Mouse (Mus musculus) liver, embryonic 14.5 days (tissue): ENCODE data around the gene Acvr1b. TPM values are rescaled to one million over a fixed set of nuclear protein-coding genes. Genes with fewer than 3 reads are reported as not detected.

ENCODE experiments used
- ATAC-seq: fragments of 200-750 bp; cut with Nextera tagmentation; 2 replicates; pipeline ENCODE4 v1.8.0; 2017; ENCODE audit warnings: moderate number of reproducible peaks, mild to moderate bottlenecking, moderate library complexity; ENCODE audit not compliant: insufficient read depth
- DNase-seq, 3 experiments: peaks; one replicate each; pipeline ENCODE4 v3.0.0-alpha.2; 2012 to 2013; ENCODE audit warnings: low read depth in 3 of 3, low spot score in 3 of 3
- H3K27ac ChIP-seq: fragments of 300-500 bp; sonication (generic); 2 replicates; pipeline ENCODE4 v1.5.1; 2014; ENCODE audit warnings: moderate library complexity, mild to moderate bottlenecking, control low read depth, inconsistent platforms
- H3K27me3 ChIP-seq: fragments of 300-500 bp; sonication (generic); 2 replicates; pipeline ENCODE4 v1.6.1; 2014; ENCODE audit warnings: mild to moderate bottlenecking, low read length, moderate library complexity; ENCODE audit not compliant: control insufficient read depth, insufficient read depth
- H3K36me3 ChIP-seq: fragments of 300-500 bp; sonication (generic); replicated peaks from 2 replicates; pipeline ENCODE4 v1.6.1; 2014; ENCODE audit warnings: low read depth; ENCODE audit not compliant: control insufficient read depth, insufficient read depth
- H3K4me1 ChIP-seq, 2 experiments: fragments of 200-500 bp in 1 of 2; fragments of 300-500 bp in 1 of 2; sonication (generic) in 1 of 2; replicated peaks; 2 replicates each; pipeline ENCODE4 v1.6.1; 2012 to 2014; ENCODE audit warnings: antibody characterized with exemption in 1 of 2, inconsistent platforms in 1 of 2, low read length in 1 of 2; ENCODE audit not compliant: control insufficient read depth in 2 of 2, insufficient read depth in 2 of 2
- H3K4me2 ChIP-seq: fragments of 300-500 bp; sonication (generic); 2 replicates; pipeline ENCODE4 v1.6.1; 2014; ENCODE audit warnings: low read depth, mild to moderate bottlenecking, control low read depth, moderate library complexity
- H3K4me3 ChIP-seq, 2 experiments: fragments of 200-500 bp in 1 of 2; fragments of 300-500 bp in 1 of 2; sonication (generic) in 1 of 2; 2 replicates each; pipeline ENCODE4 v1.5.1; 2012 to 2014; ENCODE audit warnings: low read depth in 2 of 2, low read length in 2 of 2, mild to moderate bottlenecking in 2 of 2, control low read depth in 1 of 2, inconsistent platforms in 1 of 2, moderate library complexity in 1 of 2; ENCODE audit not compliant: insufficient read depth in 1 of 2
- H3K9ac ChIP-seq: fragments of 300-500 bp; sonication (generic); replicated peaks from 2 replicates; pipeline ENCODE4 v1.6.1; 2014; ENCODE audit warnings: mild to moderate bottlenecking, control low read depth, moderate library complexity
- H3K9me3 ChIP-seq: fragments of 300-500 bp; sonication (generic); 2 replicates; pipeline ENCODE4 v1.6.1; 2016; ENCODE audit warnings: low read length, mixed read lengths; ENCODE audit not compliant: control insufficient read depth
- CTCF ChIP-seq: IDR thresholded peaks from 2 replicates; pipeline ENCODE4 v1.5.1; 2016; ENCODE audit warnings: antibody characterized with exemption, low read depth, control low read depth
- EP300 ChIP-seq: IDR thresholded peaks from 2 replicates; pipeline ENCODE4 v1.6.1; 2016; ENCODE audit warnings: antibody characterized with exemption, low read depth
- WGBS: fragments of 180-500 bp; shearing (Covaris S2); extraction: QIAGEN DNeasy Blood & Tissue Kit; methylation state at CpG from one replicate; pipeline ENCODE4 v1.1.7; 2014; ENCODE audit not compliant: insufficient replicate concordance; 5-methylcytosine and 5-hydroxymethylcytosine counted together
- polyA plus RNA-seq, 2 experiments: library from polyadenylated mRNA; depleted of rRNA in 1 of 2; stranded (reverse) in 1 of 2; unstranded in 1 of 2; fragments of >200 nt; fragmentation: Nextera tagmentation in 1 of 2; extraction: Ambion mirVana in 1 of 2; gene quantifications; 2 replicates each; pipeline versions ENCODE4 v1.2.1 to v1.2.3; 2012 to 2014

Acvr1b gene
- polyA plus RNA-seq, 2 experiments: 1.3 to 3.2 TPM

GRCm38 (mm10) chr15:101135405-101135804 is 38.5 kb upstream of the Acvr1b start:
- Histone ChIP-seq H3K27me3 (peaks cover 11% of the 10 kb centered on the region), H3K4me1 (peaks cover 3 to 8% of the 10 kb centered on the region in 2 experiments; a peak in 3 of 4 replicates), H3K27ac (no peak overlapping the region), H3K4me2 (no peak overlapping the region), H3K9ac (no peak overlapping the region), H3K36me3 (no peaks in the 10 kb centered on the region), H3K4me3 (no peak overlapping the region), H3K9me3 (no peaks in the 10 kb centered on the region)
- TF ChIP-seq EP300: no peak
- no peak for TF ChIP-seq CTCF
- ATAC-seq (no peak), DNase-seq (no peak)
- WGBS: 39% methylated on average over 8 of the region's 8 CpGs

DNA sequence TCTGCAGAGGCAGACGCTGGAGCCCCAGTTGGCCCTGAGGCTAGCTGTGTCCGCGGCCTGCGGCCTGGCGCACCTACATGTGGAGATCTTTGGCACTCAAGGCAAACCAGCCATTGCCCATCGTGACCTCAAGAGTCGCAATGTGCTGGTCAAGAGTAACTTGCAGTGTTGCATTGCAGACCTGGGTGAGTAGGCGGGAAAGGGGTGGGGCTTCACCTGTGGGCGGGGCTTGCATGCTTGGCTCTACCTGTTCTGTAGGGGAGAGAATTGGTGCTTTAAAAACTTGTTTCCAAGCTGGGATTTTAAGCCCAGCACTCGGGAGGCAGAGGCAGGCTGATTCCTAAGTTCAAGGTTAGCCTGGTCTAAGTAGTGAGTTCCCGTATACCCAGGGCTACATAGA is 36.4 kb upstream of the Acvr1b start:
- no peaks in the 10 kb centered on the region for H3K9me3 ChIP-seq
- H3K9ac ChIP-seq: no peak overlapping the region
- H3K4me1 ChIP-seq: peaks cover 3 to 16% of the 10 kb centered on the region in 2 experiments; a peak in 3 of 4 replicates
- no peak overlapping the region for H3K4me2 ChIP-seq
- no peaks in the 10 kb centered on the region for H3K36me3 ChIP-seq
- DNase-seq (no peak), ATAC-seq (no peak)
- no peaks in the 10 kb centered on the region; the same call in 1 of the 2 replicates for H3K27me3 ChIP-seq
- H3K4me3 ChIP-seq: no peak overlapping the region
- 71% methylated on average over 11 of the region's 11 CpGs for WGBS
- TF ChIP-seq CTCF (no peak), EP300 (no peak)
- no peak overlapping the region for H3K27ac ChIP-seq

DNA sequence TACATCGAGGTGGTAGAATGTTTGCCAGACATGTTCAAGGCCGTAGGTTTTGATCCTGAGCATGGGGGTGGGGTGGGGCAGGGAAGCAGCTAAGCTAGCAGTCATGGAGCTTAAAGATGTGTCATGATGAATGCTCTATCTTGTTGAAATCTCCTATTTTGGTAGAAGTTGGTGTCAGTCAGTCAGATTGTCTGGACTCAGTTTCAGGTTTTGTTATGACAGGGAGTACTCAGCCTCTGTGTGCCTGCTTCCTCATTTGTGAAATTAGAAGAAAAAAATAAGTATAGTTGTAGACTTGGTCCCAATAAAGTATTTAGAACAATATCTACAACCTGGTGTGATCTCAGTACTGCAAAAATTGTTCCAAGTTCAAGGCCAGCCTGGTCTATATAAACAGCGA is 35.2 kb upstream of the Acvr1b start:
- no peak for ATAC-seq
- WGBS: 71% methylated on average over 3 of the region's 3 CpGs
- Histone ChIP-seq H3K9me3 (no peaks in the 10 kb centered on the region), H3K4me3 (no peak overlapping the region), H3K9ac (no peak overlapping the region), H3K27ac (no peak overlapping the region), H3K27me3 (no peaks in the 10 kb centered on the region; the same call in 1 of the 2 replicates), H3K36me3 (no peaks in the 10 kb centered on the region), H3K4me2 (no peak overlapping the region), H3K4me1 (peaks cover 3 to 16% of the 10 kb centered on the region in 2 experiments; a peak in 3 of 4 replicates)
- no peak for TF ChIP-seq EP300
- DNase-seq: no peak

DNA sequence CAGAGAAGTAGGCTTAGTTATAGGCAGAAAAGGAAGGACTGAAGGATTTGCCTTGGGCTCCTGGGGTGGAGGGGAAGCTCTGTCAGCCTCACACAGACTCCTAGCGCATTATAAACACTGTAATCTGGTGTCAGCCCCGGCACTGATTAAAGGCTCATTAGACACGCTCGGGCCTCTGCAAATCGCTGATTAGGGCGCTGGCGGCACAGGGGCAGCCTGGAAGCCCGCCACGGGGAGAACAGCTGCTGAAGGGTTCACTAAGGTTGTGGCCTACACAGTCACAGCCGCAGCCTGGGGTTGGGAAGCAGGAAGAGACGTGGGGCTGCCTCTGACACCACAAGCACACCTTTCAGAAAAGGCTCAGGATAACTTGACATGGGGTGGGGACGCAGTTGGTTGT is 34.0 kb upstream of the Acvr1b start:
- peak; percentile 28 to 39 (median 36) for DNase-seq
- no peaks in the 10 kb centered on the region; the same call in 1 of the 2 replicates for H3K27me3 ChIP-seq
- TF ChIP-seq EP300 (0 out of 2 replicates have a peak, but pooled peaks have one; percentile 26), CTCF (no peak)
- H3K9ac ChIP-seq: no peak overlapping the region
- H3K4me2 ChIP-seq: no peak overlapping the region
- H3K36me3 ChIP-seq: no peaks in the 10 kb centered on the region
- H3K9me3 ChIP-seq: no peaks in the 10 kb centered on the region
- no peak overlapping the region for H3K4me3 ChIP-seq
- 15% methylated on average over 12 of the region's 12 CpGs for WGBS
- no peak overlapping the region for H3K27ac ChIP-seq
- peaks cover 3 to 19% of the 10 kb centered on the region in 2 experiments; a peak in 3 of 4 replicates for H3K4me1 ChIP-seq
- peak; percentile 35; the same call in 1 of the 2 replicates for ATAC-seq

DNA sequence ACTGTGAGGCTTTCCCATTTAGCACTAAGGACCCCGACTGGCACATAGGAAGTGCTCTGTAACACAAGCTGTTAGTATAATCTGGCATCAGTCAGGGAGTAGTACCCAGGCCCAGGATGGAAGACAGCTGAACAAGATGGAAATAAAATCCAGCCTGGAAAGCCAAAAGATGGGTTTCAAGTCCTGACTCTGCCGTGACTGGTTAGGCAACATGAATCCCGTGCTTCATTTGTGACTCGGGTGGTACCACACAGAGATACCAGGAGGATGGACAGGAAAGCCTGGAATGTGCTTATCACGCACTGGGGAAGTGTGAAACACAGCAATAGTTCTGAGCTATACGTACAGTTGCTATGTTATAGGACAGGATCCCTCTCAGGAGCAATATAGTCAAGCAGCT is 33.3 kb upstream of the Acvr1b start:
- Histone ChIP-seq H3K9me3 (no peaks in the 10 kb centered on the region), H3K4me2 (no peak overlapping the region), H3K27ac (no peak overlapping the region), H3K27me3 (no peaks in the 10 kb centered on the region), H3K9ac (no peak overlapping the region), H3K4me3 (no peak overlapping the region), H3K36me3 (no peaks in the 10 kb centered on the region), H3K4me1 (peaks cover 3 to 20% of the 10 kb centered on the region in 2 experiments; a peak in 3 of 4 replicates)
- DNase-seq (no peak), ATAC-seq (no peak)
- TF ChIP-seq EP300 (no peak), CTCF (no peak)
- WGBS: 25% methylated on average over 6 of the region's 6 CpGs
